Mouse (Mus musculus): Measurements from ENCODE around the gene Ctsh. TPM values are rescaled to one million over a fixed set of nuclear protein-coding genes. Genes with fewer than 3 reads are reported as not detected.

Gene Ctsh
- 10.2 and 12.0 TPM in 2 replicates for polyA plus RNA-seq (2012; rRNA removed)

GRCm38 (mm10) chr9:90053852-90054251 lies at the start of gene Ctsh:
Gene Ctsh (plus strand): TSS chr9:90054152.

GRCm38 (mm10) chr9:90114567-90115307 lies 60.8 kb downstream of the Ctsh start, which contains the start of gene Morf4l1:
Gene Morf4l1 (minus strand): TSS chr9:90114774.

Other genes with a start within 250 kb of the Ctsh start
- 4.0 and 5.4 TPM in 2 replicates for gene Rasgrf1, start 144.2 kb upstream of the Ctsh start, polyA plus RNA-seq (2012; rRNA removed)
- gene Morf4l1, start 60.6 kb downstream of the Ctsh start, polyA plus RNA-seq (2012; rRNA removed) = 503 and 507 TPM in 2 replicates
- gene Adamts7, start 108.9 kb downstream of the Ctsh start, polyA plus RNA-seq (2012; rRNA removed) = 37.3 and 37.9 TPM in 2 replicates
- 11.7 and 14.6 TPM in 2 replicates for gene Tbc1d2b, start 216.7 kb downstream of the Ctsh start, polyA plus RNA-seq (2012; rRNA removed)